Mouse (Mus musculus) thymus, adult 2 months (tissue): ENCODE results near the gene Adgrb3.

Experiments used
- CTCF ChIP-seq: fragments of 200-500 bp; IDR thresholded peaks from 2 replicates; pipeline ENCODE4 v1.5.1; 2012; ENCODE audit warnings: mild to moderate bottlenecking, control low read depth, low read length, moderate library complexity, borderline replicate concordance; ENCODE audit not compliant: control insufficient read depth, poor library complexity, insufficient read depth; ENCODE audit errors: extremely low read depth
- POLR2A ChIP-seq: fragments of 200-500 bp; IDR thresholded peaks from 2 replicates; pipeline ENCODE4 v1.6.1; 2012; ENCODE audit warnings: mild to moderate bottlenecking, low read length, control low read depth, moderate library complexity; ENCODE audit not compliant: control insufficient read depth, poor library complexity, insufficient read depth; ENCODE audit errors: extremely low read depth

DNA sequence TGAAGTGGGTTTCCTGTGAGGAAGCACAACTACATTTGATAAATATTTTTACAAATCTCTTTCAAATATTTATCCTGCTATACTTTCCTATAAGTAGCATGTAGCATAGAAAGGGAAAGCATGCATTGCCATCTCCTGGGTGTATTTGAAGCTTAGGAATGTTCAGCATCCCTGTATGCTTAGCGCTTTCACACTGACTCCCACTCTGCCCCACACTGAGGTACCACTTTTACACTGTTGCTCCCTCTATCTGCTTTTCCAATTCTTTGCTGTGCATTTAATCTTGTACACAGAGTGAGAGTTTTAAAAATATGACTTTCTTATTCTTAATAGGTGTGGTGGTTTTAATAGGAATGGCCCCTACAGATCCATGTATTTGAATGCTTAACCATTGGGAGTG lies 261.4 kb downstream of the Adgrb3 start:
- no peak for TF ChIP-seq CTCF
- no peak for TF ChIP-seq POLR2A
